In genomic region chr3:144977631-144978030, GRCm38 (mm10) we compare ENCODE assay signal across 38 mouse cellular contexts. TPM values are rescaled to one million over a fixed set of nuclear protein-coding genes. Genes with fewer than 3 reads are reported as not detected.
"Had no signal": no experiment of that assay in that cellular context is flagged by ENCODE, and none has a peak within 500 bp of the region (broad histone marks: within the 10 kb centered on the region; RNA-seq: fewer than 3 reads in every experiment).

No protein-coding gene starts in this region.

- H3K27ac ChIP-seq: heart, embryonic 13.5 days; heart, embryonic 15.5 days; hindbrain, embryonic 15.5 days; hindbrain, postnatal 0 days; layer of hippocampus, adult 2 months; limb, embryonic 13.5 days; limb, embryonic 15.5 days; liver, embryonic 12.5 days; liver, embryonic 14.5 days had no signal

- H3K36me3 ChIP-seq: heart, embryonic 13.5 days; heart, embryonic 15.5 days; hindbrain, embryonic 15.5 days; limb, embryonic 13.5 days; limb, embryonic 15.5 days; liver, embryonic 12.5 days had no signal

- H3K4me3 ChIP-seq: heart, embryonic 13.5 days; heart, embryonic 15.5 days; hindbrain, embryonic 15.5 days; layer of hippocampus, adult 2 months; limb, embryonic 13.5 days; limb, embryonic 15.5 days; liver, embryonic 12.5 days had no signal

- H3K27me3 ChIP-seq: heart, embryonic 13.5 days; heart, embryonic 15.5 days; hindbrain, embryonic 15.5 days; limb, embryonic 13.5 days; limb, embryonic 15.5 days; liver, embryonic 12.5 days had no signal

- H3K9ac ChIP-seq: heart, embryonic 13.5 days; heart, embryonic 15.5 days; hindbrain, embryonic 15.5 days; limb, embryonic 13.5 days; limb, embryonic 15.5 days; liver, embryonic 12.5 days; liver, embryonic 14.5 days had no signal

- H3K4me1 ChIP-seq: heart, embryonic 13.5 days; heart, embryonic 15.5 days; hindbrain, embryonic 15.5 days; limb, embryonic 13.5 days; limb, embryonic 15.5 days; liver, embryonic 12.5 days had no signal

- DNase-seq: gastrocnemius, postnatal 10 days; gastrocnemius, postnatal 25 days; heart, adult 18-20 months; heart, postnatal 14 days; heart, postnatal 36 days; kidney, adult 18-20 months; kidney, adult 8-10 months; kidney, postnatal 10 days; kidney, postnatal 25 days; kidney, postnatal 4 days; layer of hippocampus, postnatal 36 days; left cerebral cortex, postnatal 4 days had no signal

RNA-seq across cellular contexts. Expression of gene Clca4a, which starts 2.8 kb away (rescaled TPM):
- total RNA-seq: gastrocnemius, postnatal 10 days; gastrocnemius, postnatal 25 days; gastrocnemius, postnatal 4 days; granulocyte monocyte progenitor cell, adult 5-6 weeks; heart, adult 18-20 months; heart, postnatal 14 days; heart, postnatal 36 days; hematopoietic stem cell, adult 5-6 weeks; hindbrain, postnatal 0 days; layer of hippocampus, adult 2 months; layer of hippocampus, postnatal 10 days; layer of hippocampus, postnatal 36 days; left cerebral cortex, adult 18-20 months; left cerebral cortex, adult 8-10 months; left cerebral cortex, postnatal 25 days; left cerebral cortex, postnatal 4 days; liver, adult 2 months had no signal
- polyA plus RNA-seq: heart, embryonic 11.5 days; heart, embryonic 13.5 days; heart, embryonic 15.5 days; heart, postnatal 0 days; hindbrain, embryonic 11.5 days; hindbrain, postnatal 0 days; intestine, embryonic 14.5 days; kidney, embryonic 14.5 days; kidney, embryonic 16.5 days; limb, embryonic 11.5 days; liver, adult 2 months; liver, embryonic 12.5 days; liver, embryonic 14.5 days had no signal

RNA-seq across cellular contexts. Expression of gene Clca4b, which starts 45.3 kb away (rescaled TPM):
- total RNA-seq: gastrocnemius, adult 18-20 months; gastrocnemius, postnatal 10 days; gastrocnemius, postnatal 25 days; gastrocnemius, postnatal 4 days; granulocyte monocyte progenitor cell, adult 5-6 weeks; heart, adult 18-20 months; heart, postnatal 14 days; heart, postnatal 36 days; hematopoietic stem cell, adult 5-6 weeks; hindbrain, postnatal 0 days; layer of hippocampus, adult 2 months; layer of hippocampus, postnatal 10 days; layer of hippocampus, postnatal 36 days; left cerebral cortex, adult 18-20 months; left cerebral cortex, adult 8-10 months; left cerebral cortex, postnatal 10 days; left cerebral cortex, postnatal 25 days; left cerebral cortex, postnatal 4 days; liver, adult 2 months had no signal
- polyA plus RNA-seq: heart, embryonic 11.5 days; heart, embryonic 13.5 days; heart, embryonic 15.5 days; heart, postnatal 0 days; hindbrain, embryonic 11.5 days; hindbrain, embryonic 15.5 days; kidney, embryonic 14.5 days; kidney, embryonic 16.5 days; limb, embryonic 11.5 days; limb, embryonic 13.5 days; limb, embryonic 15.5 days; liver, adult 2 months; liver, embryonic 12.5 days; liver, embryonic 14.5 days had no signal

RNA-seq across cellular contexts. Expression of gene Clca1, which starts 54.9 kb away (rescaled TPM):
- total RNA-seq: gastrocnemius, adult 18-20 months; gastrocnemius, postnatal 10 days; gastrocnemius, postnatal 25 days; gastrocnemius, postnatal 4 days; granulocyte monocyte progenitor cell, adult 5-6 weeks; heart, adult 18-20 months; heart, postnatal 36 days; hematopoietic stem cell, adult 5-6 weeks; hindbrain, postnatal 0 days; layer of hippocampus, adult 2 months; layer of hippocampus, postnatal 10 days; layer of hippocampus, postnatal 36 days; left cerebral cortex, adult 18-20 months; left cerebral cortex, adult 8-10 months; left cerebral cortex, postnatal 10 days; left cerebral cortex, postnatal 25 days; left cerebral cortex, postnatal 4 days; liver, adult 2 months had no signal
- polyA plus RNA-seq: heart, embryonic 11.5 days; heart, embryonic 13.5 days; heart, embryonic 15.5 days; heart, postnatal 0 days; hindbrain, embryonic 11.5 days; hindbrain, embryonic 15.5 days; hindbrain, postnatal 0 days; liver, embryonic 14.5 days had no signal
